Mouse (Mus musculus) cerebellum, adult 2 months (tissue): ENCODE data around the gene Ece1.

Source experiments
- CTCF ChIP-seq: fragments of 200-500 bp; IDR thresholded peaks from 2 replicates; pipeline ENCODE4 v1.5.1; 2011; ENCODE audit warnings: low read depth, mild to moderate bottlenecking, control low read depth, low read length, moderate library complexity, borderline replicate concordance; ENCODE audit not compliant: insufficient read depth
- POLR2A ChIP-seq: fragments of 200-500 bp; IDR thresholded peaks from 2 replicates; pipeline ENCODE4 v1.6.1; 2011; ENCODE audit warnings: low read length, control low read depth, borderline replicate concordance; ENCODE audit not compliant: insufficient read depth

DNA sequence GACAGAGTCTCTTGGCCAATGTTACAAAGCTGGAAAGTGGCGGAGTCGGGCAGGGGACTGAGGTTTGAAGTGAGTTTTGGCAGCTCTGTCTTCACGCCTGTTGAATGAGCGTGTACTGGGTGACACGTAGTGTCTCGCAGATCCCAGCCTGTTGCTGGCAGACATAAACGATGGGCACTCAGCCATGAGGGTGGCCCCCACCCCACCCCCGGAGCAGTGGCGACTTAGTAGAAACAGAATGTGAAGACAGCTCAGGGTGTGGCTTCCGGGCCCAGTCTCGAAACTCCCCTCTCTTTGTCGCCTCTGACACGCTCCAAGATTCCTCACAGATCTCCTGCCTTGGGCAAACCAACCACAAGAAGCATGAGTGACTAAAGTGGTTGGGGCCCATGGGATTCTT lies 45.9 kb downstream of the Ece1 start:
- no peak for TF ChIP-seq CTCF
- no peak for TF ChIP-seq POLR2A
